Mouse (Mus musculus): ENCODE results near the gene Lrrc29. TPM values are rescaled to one million over a fixed set of nuclear protein-coding genes. Genes with fewer than 3 reads are reported as not detected.

The Lrrc29 gene
- polyA plus RNA-seq, 1 experiment from 2014 or later = 1.2 TPM

- Histone ChIP-seq H3K4me1 (replicated peaks) (peaks cover 22% of the 10 kb centered on the region), H3K27ac (replicated peaks) (peak overlapping the region; percentile 34), H3K36me3 (peaks cover 87% of the 10 kb centered on the region), H3K9me3 (no peaks in the 10 kb centered on the region), H3K27me3 (no peaks in the 10 kb centered on the region), H3K9ac (no peak overlapping the region), H3K4me3 (no peak overlapping the region), H3K4me2 (no peak overlapping the region)
- peak; percentile 24; the same call in 1 of the 2 replicates for ATAC-seq (ENCODE audit: low read depth)
- 66% methylated on average over 9 of the region's 9 CpGs for WGBS
Observed at GRCm38 (mm10) chr8:105304325-105305210, 21.5 kb downstream of the Lrrc29 start.

GRCm38 (mm10) chr8:105303874-105304273 is 22.2 kb downstream of the Lrrc29 start:
- Histone ChIP-seq H3K9me3 (no peaks in the 10 kb centered on the region), H3K4me1 (replicated peaks) (peaks cover 26% of the 10 kb centered on the region), H3K27ac (replicated peaks) (0 out of 2 replicates have a peak overlapping the region, but pooled peaks have one; percentile 34), H3K27me3 (no peaks in the 10 kb centered on the region), H3K9ac (no peak overlapping the region), H3K4me2 (no peak overlapping the region), H3K4me3 (no peak overlapping the region), H3K36me3 (peaks cover 82% of the 10 kb centered on the region)
- WGBS = 83% methylated on average over 9 of the region's 9 CpGs
- ATAC-seq (ENCODE audit: low read depth) = no peak

GRCm38 (mm10) chr8:105303396-105303795 is 22.7 kb downstream of the Lrrc29 start:
- no peak overlapping the region for H3K4me3 ChIP-seq
- H3K4me2 ChIP-seq = no peak overlapping the region
- peaks cover 31% of the 10 kb centered on the region for H3K4me1 ChIP-seq (replicated peaks)
- H3K36me3 ChIP-seq = peaks cover 77% of the 10 kb centered on the region
- H3K27me3 ChIP-seq = no peaks in the 10 kb centered on the region
- H3K27ac ChIP-seq (replicated peaks) = no peak overlapping the region
- WGBS = 84% methylated on average over 8 of the region's 8 CpGs
- H3K9me3 ChIP-seq = no peaks in the 10 kb centered on the region
- no peak overlapping the region for H3K9ac ChIP-seq
- ATAC-seq (ENCODE audit: low read depth) = no peak

- no peaks in the 10 kb centered on the region for H3K9me3 ChIP-seq
- no peaks in the 10 kb centered on the region; the same call in 1 of the 2 replicates for H3K27me3 ChIP-seq
- no peak for ATAC-seq (ENCODE audit: low read depth)
- WGBS = 93% methylated on average over 8 of the region's 8 CpGs
- no peak overlapping the region for H3K4me3 ChIP-seq
- H3K9ac ChIP-seq = no peak overlapping the region
- H3K4me2 ChIP-seq = no peak overlapping the region
- H3K4me1 ChIP-seq (replicated peaks) = peaks cover 29% of the 10 kb centered on the region
- H3K36me3 ChIP-seq = peaks cover 55% of the 10 kb centered on the region
- H3K27ac ChIP-seq (replicated peaks) = no peak overlapping the region
Observed at GRCm38 (mm10) chr8:105299962-105300361, 26.1 kb downstream of the Lrrc29 start.

GRCm38 (mm10) chr8:105298351-105299252 is 27.5 kb downstream of the Lrrc29 start:
- Histone ChIP-seq H3K27ac (replicated peaks) (0 out of 2 replicates have a peak overlapping the region, but pooled peaks have one; percentile 67), H3K36me3 (peaks cover 41% of the 10 kb centered on the region), H3K4me1 (replicated peaks) (peaks cover 21% of the 10 kb centered on the region), H3K27me3 (peaks cover 4% of the 10 kb centered on the region), H3K4me3 (peak overlapping the region; percentile 98), H3K9ac (peak overlapping the region; percentile 96), H3K9me3 (no peaks in the 10 kb centered on the region), H3K4me2 (peak overlapping the region; percentile 99)
- 62% methylated on average over 18 of the region's 18 CpGs for WGBS
- ATAC-seq (ENCODE audit: low read depth) = no peak

- WGBS = under 1% methylated on average over 58 of the region's 58 CpGs
- Histone ChIP-seq H3K4me1 (replicated peaks) (peaks cover 21% of the 10 kb centered on the region), H3K4me2 (peak within 1 kb of the TSS; percentile 99), H3K9ac (peak within 1 kb of the TSS; percentile 96), H3K36me3 (peaks cover 32% of the 10 kb centered on the region), H3K27me3 (peaks cover 7% of the 10 kb centered on the region), H3K27ac (replicated peaks) (peak within 1 kb of the TSS; percentile 67), H3K4me3 (peak within 1 kb of the TSS; percentile 98), H3K9me3 (no peaks in the 10 kb centered on the region)
- peak; percentile 91 for ATAC-seq (ENCODE audit: low read depth)
Observed at GRCm38 (mm10) chr8:105297511-105298192, 28.4 kb downstream of the Lrrc29 start, which contains the start of gene E2f4. TSS of gene E2f4 (plus strand) at chr8:105297663.

- ATAC-seq (ENCODE audit: low read depth) = no peak
- peak within 1 kb of the TSS; percentile 65 for H3K27ac ChIP-seq (replicated peaks)
- 0 out of 2 replicates have a peak within 1 kb of the TSS, but pooled peaks have one; percentile 22 for H3K9ac ChIP-seq
- H3K4me1 ChIP-seq (replicated peaks) = peaks cover 24% of the 10 kb centered on the region
- H3K36me3 ChIP-seq = peaks cover 17% of the 10 kb centered on the region
- H3K4me3 ChIP-seq = peak within 1 kb of the TSS; percentile 98
- peak within 1 kb of the TSS; percentile 99 for H3K4me2 ChIP-seq
- 67% methylated on average over 11 of the region's 11 CpGs for WGBS
- peaks cover 7% of the 10 kb centered on the region for H3K27me3 ChIP-seq
- no peaks in the 10 kb centered on the region for H3K9me3 ChIP-seq
Observed at GRCm38 (mm10) chr8:105295895-105296573, 30.0 kb downstream of the Lrrc29 start, which contains the start of gene Exoc3l. TSS of gene Exoc3l (minus strand) at chr8:105296101.

GRCm38 (mm10) chr8:105295256-105295655 is 30.8 kb downstream of the Lrrc29 start:
- Histone ChIP-seq H3K27ac (replicated peaks) (0 out of 2 replicates have a peak overlapping the region, but pooled peaks have one; percentile 33), H3K4me1 (replicated peaks) (peaks cover 32% of the 10 kb centered on the region), H3K27me3 (peaks cover 7% of the 10 kb centered on the region), H3K4me3 (peak overlapping the region; percentile 12), H3K9me3 (no peaks in the 10 kb centered on the region), H3K36me3 (peaks cover 9% of the 10 kb centered on the region), H3K4me2 (peak overlapping the region; percentile 25), H3K9ac (0 out of 2 replicates have a peak overlapping the region, but pooled peaks have one; percentile 22)
- 71% methylated on average over 11 of the region's 11 CpGs for WGBS
- ATAC-seq (ENCODE audit: low read depth) = no peak

GRCm38 (mm10) chr8:105294776-105295175 is 31.3 kb downstream of the Lrrc29 start:
- H3K9ac ChIP-seq = no peak overlapping the region
- 70% methylated on average over 9 of the region's 9 CpGs for WGBS

GRCm38 (mm10) chr8:105293405-105293804 is 32.7 kb downstream of the Lrrc29 start:
- ATAC-seq (ENCODE audit: low read depth) = no peak
- no peak overlapping the region for H3K9ac ChIP-seq
- H3K27me3 ChIP-seq = peaks cover 7% of the 10 kb centered on the region
- H3K9me3 ChIP-seq = no peaks in the 10 kb centered on the region
- no peak overlapping the region for H3K4me3 ChIP-seq
- WGBS = 65% methylated on average over 19 of the region's 19 CpGs
- no peak overlapping the region for H3K4me2 ChIP-seq
- no peak overlapping the region for H3K27ac ChIP-seq (replicated peaks)
- H3K36me3 ChIP-seq = no peaks in the 10 kb centered on the region
- H3K4me1 ChIP-seq (replicated peaks) = peaks cover 36% of the 10 kb centered on the region

More at GRCm38 (mm10) chr8:105294776-105295175, 31.3 kb downstream of the Lrrc29 start:
- Histone ChIP-seq H3K9me3 (no peaks in the 10 kb centered on the region), H3K4me3 (peak overlapping the region; percentile 12), H3K27me3 (peaks cover 7% of the 10 kb centered on the region), H3K4me2 (peak overlapping the region; percentile 25), H3K4me1 (replicated peaks) (peaks cover 37% of the 10 kb centered on the region), H3K27ac (replicated peaks) (no peak overlapping the region), H3K36me3 (peaks cover 4% of the 10 kb centered on the region)
- ATAC-seq (ENCODE audit: low read depth) = no peak

- 86% methylated on average over 7 of the region's 7 CpGs for WGBS
- Histone ChIP-seq H3K4me3 (no peak overlapping the region), H3K27ac (replicated peaks) (no peak overlapping the region), H3K27me3 (peaks cover 7% of the 10 kb centered on the region), H3K4me2 (no peak overlapping the region), H3K36me3 (no peaks in the 10 kb centered on the region), H3K4me1 (replicated peaks) (peaks cover 40% of the 10 kb centered on the region), H3K9ac (no peak overlapping the region), H3K9me3 (no peaks in the 10 kb centered on the region)
- no peak for ATAC-seq (ENCODE audit: low read depth)
Observed at GRCm38 (mm10) chr8:105292471-105292870, 33.6 kb downstream of the Lrrc29 start.
